Mouse (Mus musculus) monocyte, adult 2 months (primary cell): ENCODE results near the gene Fhl1.

Experiments
- DNase-seq, 2 experiments: peaks; one replicate each; pipeline ENCODE4 v3.0.0; 2022; ENCODE audit warnings: low spot score in 2 of 2, low read depth in 1 of 2

Gene Fhl1

DNA sequence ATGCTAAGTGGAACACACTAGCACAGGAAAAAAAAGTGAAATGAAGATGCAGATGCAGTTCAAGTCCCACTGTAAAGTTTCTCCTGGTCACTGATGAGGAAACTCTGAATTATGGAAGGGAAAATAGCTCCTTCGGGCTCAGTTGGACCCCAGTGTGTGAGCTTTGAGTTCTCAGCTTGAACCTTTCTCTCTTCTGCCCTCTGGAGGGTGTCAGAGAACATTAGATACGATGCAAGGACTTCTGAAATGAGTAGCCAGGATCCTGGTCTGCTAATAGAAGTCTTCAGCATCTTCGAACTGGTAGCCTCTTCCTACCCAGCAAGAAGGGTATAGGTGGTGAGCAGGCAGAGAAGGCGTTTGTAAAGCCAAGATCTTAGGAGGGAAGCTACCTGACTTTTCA is 19.9 kb downstream of the Fhl1 start:
- no peak for DNase-seq

DNA sequence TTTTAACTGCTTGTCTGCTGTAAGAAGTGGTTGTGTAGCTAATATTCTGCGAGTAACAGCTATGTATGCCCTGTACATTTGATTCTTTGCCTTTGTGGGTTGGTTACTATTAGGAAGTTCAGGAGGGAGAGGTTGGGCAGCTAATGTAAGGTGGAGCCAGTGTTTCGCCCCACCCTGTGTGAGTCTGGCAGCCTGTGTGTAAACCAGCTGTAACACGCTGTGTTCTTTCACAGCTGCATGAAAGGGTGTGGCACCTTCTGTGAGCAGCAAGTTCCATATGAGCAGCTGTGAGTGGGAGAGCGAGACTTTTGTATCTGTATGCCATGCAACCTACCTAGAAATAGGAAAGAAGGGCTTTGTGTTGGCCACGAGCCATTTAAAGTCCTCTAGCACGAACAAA is 20.6 kb downstream of the Fhl1 start:
- DNase-seq, result no peak

DNA sequence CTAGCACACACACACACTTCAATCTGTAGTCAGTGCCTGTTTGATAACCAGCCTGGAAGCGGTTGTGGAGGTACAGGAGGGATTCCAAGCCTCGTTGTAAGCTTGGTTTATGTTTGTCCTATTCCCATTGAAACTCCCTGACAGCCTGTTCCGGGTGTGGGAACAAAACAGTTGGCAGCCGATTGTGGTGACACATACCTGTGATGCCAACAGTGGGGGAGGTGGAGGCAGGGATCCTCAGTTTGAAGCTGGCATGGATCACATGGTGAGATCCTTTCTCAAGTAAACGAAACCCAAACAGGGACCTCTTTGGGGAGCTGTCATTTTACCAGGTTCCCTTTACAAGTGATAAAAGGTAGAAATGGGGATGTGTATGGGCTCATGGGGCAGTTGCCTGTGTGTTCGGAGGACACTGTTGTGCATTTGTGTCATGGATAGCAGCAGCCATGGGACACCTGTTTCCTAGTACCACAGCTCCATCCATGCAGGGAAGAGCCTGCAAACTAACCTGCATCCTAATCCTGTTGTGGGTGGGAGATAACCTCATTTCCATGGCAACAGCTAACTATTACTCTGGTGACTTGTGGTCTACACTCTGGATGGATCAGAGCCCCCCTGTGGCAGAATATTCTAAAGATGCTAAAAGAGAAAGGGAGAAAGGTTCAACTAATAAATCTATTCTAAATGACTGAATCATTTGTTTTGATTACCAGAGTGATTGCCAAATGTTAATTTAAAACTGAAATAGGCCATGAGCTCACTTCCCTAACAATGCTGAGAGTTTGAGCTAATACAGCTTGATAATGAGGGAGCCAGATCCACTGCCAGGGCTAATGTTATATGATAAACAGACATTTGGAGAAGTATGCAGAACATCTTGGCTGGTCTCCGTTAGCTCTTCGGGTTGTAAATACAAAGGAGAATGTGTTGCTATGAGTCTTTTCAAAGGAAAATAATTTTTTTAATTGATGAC is 22.0 kb downstream of the Fhl1 start:
- no peak for DNase-seq

DNA sequence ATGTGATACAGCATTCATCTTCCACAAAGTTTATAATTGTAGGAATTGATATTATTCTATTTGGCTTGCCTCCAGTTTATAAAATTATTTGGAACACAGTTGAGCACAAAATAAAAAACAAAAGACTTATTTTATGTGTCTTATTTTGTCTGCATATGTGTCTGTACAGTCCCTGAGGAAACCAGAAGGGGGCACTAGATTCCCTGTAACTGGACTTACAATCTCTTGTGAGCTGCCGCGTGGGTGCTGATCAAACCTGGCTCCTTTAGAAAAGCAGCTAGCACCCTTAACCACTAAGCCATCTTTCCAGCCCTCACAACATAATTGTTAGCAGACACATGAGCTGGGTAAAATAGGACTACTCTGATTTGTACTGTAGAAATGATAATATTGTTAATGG is 24.1 kb downstream of the Fhl1 start:
- no peak for DNase-seq

DNA sequence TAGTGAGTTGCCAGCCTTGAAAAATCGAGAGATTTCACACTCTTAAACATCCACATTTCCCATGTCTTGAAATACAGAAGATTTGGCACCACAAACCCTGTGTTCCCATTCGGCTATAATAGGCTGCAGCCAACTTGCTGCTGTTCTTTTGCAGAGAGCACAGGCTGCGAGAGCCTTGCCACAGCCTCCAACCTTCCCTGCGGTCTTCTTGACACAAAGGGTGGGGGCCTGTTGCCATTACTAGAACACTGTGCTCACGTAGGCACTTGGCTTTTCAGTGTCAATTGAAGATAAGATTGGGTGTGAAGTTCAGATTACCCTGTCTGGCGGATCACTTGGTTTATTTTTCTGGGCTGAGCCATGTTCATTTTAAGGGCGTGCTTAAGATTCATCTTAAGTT is 24.8 kb downstream of the Fhl1 start:
- DNase-seq, result no peak

DNA sequence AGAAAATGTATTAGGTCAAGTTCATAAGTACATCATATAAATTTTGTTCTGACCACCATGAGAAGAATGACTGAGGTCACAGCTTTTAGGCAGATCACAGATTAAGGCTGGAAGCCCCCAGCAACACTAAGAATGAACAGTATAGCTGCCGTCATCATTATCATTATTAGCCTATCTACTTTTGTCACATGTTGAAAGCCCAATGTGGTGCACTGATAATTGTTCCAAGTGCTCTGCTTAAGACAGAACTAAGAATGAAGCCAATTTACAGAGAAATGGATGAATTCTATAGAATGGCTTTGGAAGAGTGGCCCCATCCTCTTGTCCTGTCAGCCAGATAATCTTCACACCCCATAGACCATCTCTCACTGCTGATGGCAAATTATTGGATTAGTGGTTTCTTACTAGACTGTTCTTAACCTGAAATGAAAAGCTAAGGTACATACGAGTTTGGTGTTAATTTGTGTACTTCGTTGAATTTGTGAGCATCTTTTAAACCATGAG is 28.7 kb downstream of the Fhl1 start:
- DNase-seq, result no peak

DNA sequence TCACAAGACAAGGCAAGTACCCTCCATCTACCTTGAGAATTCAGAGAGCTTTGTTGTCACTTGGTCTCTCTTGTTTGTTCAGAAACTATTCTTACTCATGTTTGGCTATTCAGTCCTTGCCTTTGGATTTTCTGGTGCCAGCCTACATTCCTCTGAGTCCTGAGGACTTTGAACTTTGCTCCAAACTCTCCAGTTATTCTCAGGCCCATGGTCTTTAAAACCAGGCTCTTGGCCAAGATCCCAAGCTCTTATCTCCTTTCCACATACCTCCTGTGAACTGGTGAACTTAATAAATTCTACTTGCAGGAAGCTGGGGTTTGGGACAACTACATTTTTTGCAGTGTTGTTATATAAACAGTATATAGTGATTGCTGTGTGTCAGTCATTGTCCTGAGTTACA is 38.3 kb downstream of the Fhl1 start:
- DNase-seq, result no peak

DNA sequence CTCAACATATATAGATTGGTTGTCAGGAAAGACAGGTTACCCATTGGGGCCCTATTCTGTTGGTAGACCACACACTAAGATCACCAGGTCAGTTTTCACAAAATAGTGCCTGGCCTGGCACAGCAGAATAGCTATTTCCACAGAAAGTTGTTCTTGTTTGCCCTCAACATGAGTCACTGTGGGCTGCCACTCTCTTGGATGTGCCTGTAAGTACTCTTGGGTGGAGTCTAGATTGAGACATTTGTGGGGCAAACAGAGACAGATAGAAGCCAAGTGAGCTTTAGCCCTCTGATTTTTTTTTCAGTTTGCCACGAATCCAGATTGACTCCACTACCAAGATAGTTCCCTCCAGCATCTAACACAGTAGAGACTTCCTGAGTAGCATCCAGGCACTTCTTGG is 40.2 kb downstream of the Fhl1 start:
- DNase-seq, result no peak

DNA sequence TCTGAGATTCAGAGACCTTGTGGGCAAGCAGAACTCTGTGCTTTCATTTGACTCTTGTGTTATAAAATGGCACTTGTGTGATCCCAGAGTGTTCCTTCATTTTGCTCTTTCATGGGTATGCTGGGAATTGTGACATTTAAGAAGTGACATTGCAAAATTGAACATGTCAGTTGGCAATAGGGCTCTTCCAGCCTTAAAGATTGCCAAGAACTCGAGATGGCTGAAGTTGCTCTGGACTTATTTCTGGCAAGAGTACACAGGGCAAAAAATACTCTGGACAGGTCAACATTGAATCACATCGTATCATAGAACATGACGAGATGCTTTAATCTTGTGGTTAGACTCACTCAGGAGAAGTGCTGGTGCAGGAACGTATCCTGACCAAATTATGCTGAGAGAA is 41.7 kb downstream of the Fhl1 start:
- no peak for DNase-seq

DNA sequence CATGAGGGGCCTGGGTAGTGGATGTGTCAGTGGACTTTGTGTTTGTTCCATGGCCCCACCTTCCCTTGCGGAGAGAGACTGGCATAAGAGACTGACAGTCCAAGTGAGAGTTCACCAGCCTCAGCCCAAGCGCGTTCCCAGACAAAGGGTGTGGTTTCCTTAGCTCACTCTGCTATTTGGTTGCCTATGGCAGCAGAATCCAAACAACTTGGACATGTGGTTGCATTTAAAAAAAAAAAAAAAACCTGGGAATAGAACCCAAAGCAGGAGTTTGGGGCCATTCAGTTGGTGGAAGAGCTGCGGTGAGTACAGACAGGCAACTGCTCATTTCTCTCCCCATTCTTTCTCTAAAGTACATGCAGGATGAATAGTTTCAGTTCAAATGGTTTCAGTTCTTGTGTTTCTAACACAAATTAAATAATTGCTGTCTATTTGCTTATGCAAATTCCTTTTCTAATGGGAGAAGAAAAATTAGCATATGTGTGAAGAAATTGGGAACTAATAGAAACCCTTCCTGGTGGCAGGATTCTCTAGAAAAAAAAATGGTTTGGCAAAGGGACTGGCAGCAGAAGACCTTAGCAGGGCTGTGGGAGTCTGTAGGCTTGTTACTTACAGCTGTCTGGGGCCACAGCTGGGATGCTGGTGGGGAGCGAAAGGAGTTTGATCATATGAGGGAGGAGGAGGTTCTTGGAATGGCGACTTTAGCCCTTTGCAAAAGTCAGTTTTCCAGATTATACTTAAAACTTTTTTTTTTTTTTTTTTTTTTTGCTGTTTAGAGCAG is 54.9 kb downstream of the Fhl1 start:
- no peak for DNase-seq

DNA sequence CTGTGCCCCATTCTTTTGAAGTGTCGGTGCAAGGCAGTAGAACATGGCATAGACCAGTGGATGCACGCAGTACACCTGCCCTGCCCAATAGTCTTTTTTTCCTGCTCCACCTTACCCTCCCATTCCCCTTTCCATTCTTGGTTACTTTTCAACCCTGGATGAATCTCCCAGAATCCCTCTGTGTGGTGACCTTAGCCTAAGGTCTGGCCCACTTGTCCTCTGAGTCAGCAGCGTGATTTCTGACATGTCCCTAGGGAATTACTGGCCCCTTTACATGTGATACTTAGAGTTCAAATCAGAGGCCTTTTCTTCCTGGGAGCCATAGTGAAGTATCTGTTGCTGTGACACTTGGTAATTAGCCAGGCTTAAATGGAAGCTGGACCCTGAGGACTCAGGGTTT is 55.9 kb downstream of the Fhl1 start:
- no peak for DNase-seq

DNA sequence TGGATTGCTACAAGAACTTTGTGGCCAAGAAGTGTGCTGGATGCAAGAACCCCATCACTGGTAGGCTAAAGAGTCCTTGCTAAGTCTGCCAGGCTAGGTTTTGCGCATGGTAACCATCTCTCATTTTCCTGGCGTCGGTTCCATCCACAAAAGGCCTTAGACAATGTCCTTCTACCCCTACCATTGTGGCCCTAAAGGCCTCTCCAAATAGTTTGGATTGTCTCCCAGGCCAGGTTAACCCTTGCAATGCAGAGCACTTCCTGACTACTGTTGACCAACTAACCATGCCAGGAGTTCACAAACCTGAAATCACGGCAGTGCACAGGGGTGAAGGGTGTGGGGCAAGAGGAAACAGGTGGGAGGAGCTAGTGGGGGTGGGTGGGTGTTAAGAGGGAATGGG is 59.0 kb downstream of the Fhl1 start:
- DNase-seq, result no peak

DNA sequence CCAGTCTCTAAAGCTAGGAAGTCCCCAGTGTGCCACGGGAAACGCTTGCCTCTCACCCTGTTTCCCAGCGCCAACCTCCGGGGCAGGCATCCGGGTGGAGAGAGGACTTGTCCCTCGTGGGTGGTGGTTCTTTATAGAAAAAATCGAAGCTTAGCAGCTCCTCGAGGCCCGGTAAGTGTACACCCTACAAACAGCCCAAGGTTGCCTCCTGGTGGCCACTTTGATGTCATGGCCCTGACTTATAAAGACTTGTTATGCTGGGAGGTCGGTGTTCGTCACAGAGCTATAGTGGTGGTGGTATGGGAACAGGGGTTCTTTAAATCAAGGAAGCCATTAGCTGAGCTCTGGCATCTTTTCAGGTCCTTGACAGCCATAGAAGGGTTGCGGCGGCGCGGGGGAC is 59.7 kb downstream of the Fhl1 start:
- no peak for DNase-seq

DNA sequence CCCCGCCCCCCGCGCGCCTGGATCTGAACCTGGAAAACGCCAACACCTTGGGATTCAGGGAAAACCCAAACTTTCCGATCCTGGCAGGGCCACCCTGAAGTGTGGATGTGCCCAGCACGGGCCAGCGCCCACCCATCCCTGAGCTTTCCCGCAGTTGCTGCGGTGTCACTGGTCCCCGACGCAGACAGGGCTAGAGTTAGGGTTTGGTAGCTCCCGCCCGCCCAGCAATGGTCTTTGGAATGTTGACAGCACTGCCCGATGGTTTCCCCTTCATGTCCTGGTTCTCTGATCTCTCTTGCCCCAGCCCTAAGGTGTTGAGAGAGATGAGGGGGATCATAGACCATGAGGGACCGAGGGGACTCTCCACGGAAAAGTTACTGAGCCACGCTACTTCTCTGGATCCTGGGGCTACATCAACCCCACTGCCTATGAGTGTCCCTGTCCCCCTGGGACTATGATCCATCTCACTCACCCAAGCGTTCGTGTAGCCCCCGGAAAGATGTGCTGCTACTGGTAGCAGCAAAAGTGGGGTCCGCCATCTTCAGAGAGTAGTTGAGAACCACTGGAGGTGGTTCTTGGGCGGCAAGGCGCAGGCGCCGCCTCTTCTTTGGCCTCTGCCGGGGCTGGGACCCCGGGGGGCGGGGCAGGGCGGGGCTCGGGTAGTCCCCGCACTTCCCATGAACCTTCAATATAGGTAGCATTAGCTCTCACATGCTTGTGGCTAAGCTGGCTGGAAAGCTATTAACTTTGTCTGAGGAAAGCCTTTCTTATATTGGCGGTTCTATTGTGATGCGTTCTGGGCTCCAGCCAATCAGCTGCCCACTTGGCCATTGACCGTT is 90.4 kb downstream of the Fhl1 start, which contains the start of gene Map7d3:
Gene Map7d3, minus strand, starts transcription at position 562 of the 839 bp plus-strand sequence.
- no peak for DNase-seq

DNA sequence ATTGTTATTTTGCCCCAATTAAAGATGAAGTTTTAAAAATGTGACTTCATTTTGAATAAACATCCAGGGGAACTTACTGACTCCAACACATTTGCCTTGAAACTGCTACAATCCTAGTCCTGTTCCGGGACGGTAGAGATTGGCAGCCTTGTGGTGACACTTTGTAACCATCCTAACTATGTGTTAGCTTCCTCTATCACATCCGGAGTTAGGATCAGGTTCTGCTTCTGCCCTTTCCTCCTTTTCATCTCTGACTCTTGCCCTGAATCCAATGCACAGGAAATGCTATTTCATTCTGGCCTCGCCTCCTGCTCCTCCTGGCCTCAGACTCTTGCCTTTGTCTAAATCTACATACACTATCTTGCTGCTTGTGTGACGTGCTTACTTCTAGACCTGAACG is 95.9 kb downstream of the Fhl1 start:
- DNase-seq, result no peak

DNA sequence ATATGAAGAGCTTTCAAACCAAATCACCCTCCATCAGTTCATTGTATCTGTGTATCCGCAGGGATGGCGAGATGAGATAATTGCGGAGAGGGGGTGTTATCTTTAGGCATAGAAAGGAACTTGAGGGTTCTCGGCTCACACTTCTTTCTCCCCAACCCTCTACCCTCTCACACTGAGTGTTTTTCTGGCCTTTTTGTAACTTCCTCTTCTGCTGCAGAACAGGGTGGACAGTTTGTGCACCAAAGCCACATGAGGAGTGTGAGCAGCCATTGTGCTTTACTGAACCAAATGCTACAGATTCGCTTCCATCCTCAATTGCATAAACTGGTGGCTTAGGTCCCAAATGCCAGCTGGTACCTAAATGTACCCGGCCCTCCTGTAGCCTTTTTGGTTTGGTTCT is 104.3 kb downstream of the Fhl1 start:
- DNase-seq, result no peak

DNA sequence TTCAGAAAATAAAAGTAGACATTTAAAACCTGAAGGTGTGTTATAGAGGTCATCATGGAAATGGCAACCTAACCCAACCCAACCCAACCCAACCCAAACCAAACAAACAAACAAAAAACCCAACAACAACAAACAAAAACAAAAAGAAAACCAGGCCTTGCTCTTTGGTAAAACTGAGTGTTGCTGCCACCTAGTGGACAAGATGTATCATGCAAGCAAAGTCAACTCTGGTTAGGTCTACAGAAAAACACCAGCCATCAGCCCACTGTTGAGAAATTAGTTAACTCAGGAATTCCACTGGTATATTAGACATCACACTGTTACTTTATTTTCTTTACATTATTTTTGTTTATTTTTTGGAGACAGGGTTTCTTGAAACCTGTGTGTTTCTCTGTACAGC is 107.8 kb downstream of the Fhl1 start:
- no peak for DNase-seq

DNA sequence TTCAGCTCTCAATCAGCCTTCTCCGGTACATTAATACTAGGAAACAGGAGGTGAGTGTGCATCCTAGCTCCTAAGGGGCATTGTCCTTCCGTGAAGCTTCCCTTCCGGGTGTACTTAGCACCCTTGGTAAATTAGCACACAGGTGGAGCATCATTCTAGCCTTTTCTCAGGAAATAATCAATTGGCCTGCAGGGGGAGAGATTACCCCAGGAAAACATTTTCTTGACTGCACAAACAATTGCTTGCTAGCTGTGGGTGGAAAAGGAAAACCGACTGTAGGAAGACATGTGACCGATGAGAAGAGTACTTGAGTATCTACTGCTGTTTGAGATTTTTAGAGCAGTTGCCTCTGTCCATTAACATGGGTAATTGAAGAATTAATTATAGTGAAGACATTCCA is 109.7 kb downstream of the Fhl1 start:
- DNase-seq, result no peak
